Mouse (Mus musculus) bone marrow, adult 2 months (tissue): ENCODE data around the gene Elavl2.

Experiments
- CTCF ChIP-seq: fragments of 200-500 bp; IDR thresholded peaks from 2 replicates; pipeline ENCODE4 v1.5.1; 2011; ENCODE audit warnings: low read length, control low read depth; ENCODE audit not compliant: control insufficient read depth, insufficient read depth
- POLR2A ChIP-seq: fragments of 200-500 bp; IDR thresholded peaks from 2 replicates; pipeline ENCODE4 v1.6.1; 2011; ENCODE audit warnings: low read depth, mild to moderate bottlenecking, control low read depth, low read length, borderline replicate concordance; ENCODE audit not compliant: control insufficient read depth

GRCm38 (mm10) chr4:91297706-91298105, 102.9 kb downstream of the Elavl2 start:
- TF ChIP-seq CTCF: no peak
- no peak for TF ChIP-seq POLR2A
